Mouse (Mus musculus) forebrain, embryonic 13.5 days (tissue): ENCODE data around the gene Utrn. TPM values are rescaled to one million over a fixed set of nuclear protein-coding genes. Genes with fewer than 3 reads are reported as not detected.

ENCODE experiments used
- ATAC-seq: fragments of 200-750 bp; cut with Nextera tagmentation; 2 replicates; pipeline ENCODE4 v1.8.0; 2017
- H3K27ac ChIP-seq: fragments of 300-500 bp; sonication (generic); 2 replicates; pipeline ENCODE4 v1.5.1; 2015; ENCODE audit warnings: inconsistent platforms, mild to moderate bottlenecking, moderate library complexity
- H3K27me3 ChIP-seq: fragments of 300-500 bp; sonication (generic); 2 replicates; pipeline ENCODE4 v1.6.1; 2015; ENCODE audit warnings: mild to moderate bottlenecking, inconsistent platforms
- H3K36me3 ChIP-seq: fragments of 300-500 bp; sonication (generic); 2 replicates; pipeline ENCODE4 v1.6.1; 2015; ENCODE audit warnings: mild to moderate bottlenecking, inconsistent platforms; ENCODE audit not compliant: poor library complexity, severe bottlenecking
- H3K4me1 ChIP-seq: fragments of 300-500 bp; sonication (generic); 2 replicates; pipeline ENCODE4 v1.6.1; 2015; ENCODE audit warnings: inconsistent platforms
- H3K4me2 ChIP-seq: fragments of 300-500 bp; sonication (generic); 2 replicates; pipeline ENCODE4 v1.6.1; 2015; ENCODE audit warnings: inconsistent platforms, mild to moderate bottlenecking, moderate library complexity
- H3K4me3 ChIP-seq: fragments of 300-500 bp; sonication (generic); 2 replicates; pipeline ENCODE4 v1.5.1; 2015; ENCODE audit warnings: mild to moderate bottlenecking, inconsistent platforms
- H3K9ac ChIP-seq: fragments of 300-500 bp; sonication (generic); 2 replicates; pipeline ENCODE4 v1.6.1; 2015; ENCODE audit warnings: mild to moderate bottlenecking, inconsistent platforms
- H3K9me3 ChIP-seq: fragments of 300-500 bp; sonication (generic); replicated peaks from 2 replicates; pipeline ENCODE4 v1.6.1; 2016; ENCODE audit warnings: inconsistent platforms
- WGBS: fragments of 180-500 bp; shearing (Covaris S2); methylation state at CpG from one replicate; pipeline ENCODE4 v1.1.7; 2015; 5-methylcytosine and 5-hydroxymethylcytosine counted together
- polyA plus RNA-seq: library from polyadenylated mRNA; unstranded; fragments of >200 nt; fragmentation: Nextera tagmentation; extraction: Ambion mirVana; gene quantifications from 2 replicates; pipeline ENCODE4 v1.2.1, GENCODE M21; 2015

The Utrn gene
- polyA plus RNA-seq, 1 experiment from 2014 or later: 18.7 TPM

GRCm38 (mm10) chr10:12414967-12415366, 454.2 kb downstream of the Utrn start:
- ATAC-seq: no peak
- no peak overlapping the region for H3K9ac ChIP-seq
- H3K27me3 ChIP-seq: no peaks in the 10 kb centered on the region
- no peaks in the 10 kb centered on the region for H3K9me3 ChIP-seq
- 86% methylated on average over 3 of the region's 3 CpGs for WGBS
- H3K4me1 ChIP-seq: no peaks in the 10 kb centered on the region
- no peak overlapping the region for H3K27ac ChIP-seq
- no peak overlapping the region for H3K4me3 ChIP-seq
- no peak overlapping the region for H3K4me2 ChIP-seq
- H3K36me3 ChIP-seq: no peaks in the 10 kb centered on the region

GRCm38 (mm10) chr10:12406338-12407110, 462.6 kb downstream of the Utrn start:
- ATAC-seq: no peak
- no peak overlapping the region for H3K9ac ChIP-seq
- no peaks in the 10 kb centered on the region for H3K9me3 ChIP-seq
- no peak overlapping the region for H3K4me2 ChIP-seq
- 0 out of 2 replicates have a peak, but pooled peaks cover 4% of the 10 kb centered on the region for H3K36me3 ChIP-seq
- H3K27me3 ChIP-seq: no peaks in the 10 kb centered on the region
- no peak overlapping the region for H3K4me3 ChIP-seq
- no peak overlapping the region for H3K27ac ChIP-seq
- WGBS: 92% methylated on average over 12 of the region's 12 CpGs
- no peaks in the 10 kb centered on the region for H3K4me1 ChIP-seq

GRCm38 (mm10) chr10:12399450-12399849, 469.7 kb downstream of the Utrn start:
- Histone ChIP-seq H3K27ac (no peak overlapping the region), H3K4me3 (no peak overlapping the region), H3K9me3 (no peaks in the 10 kb centered on the region), H3K4me1 (peaks cover 4% of the 10 kb centered on the region), H3K27me3 (no peaks in the 10 kb centered on the region), H3K9ac (no peak overlapping the region), H3K4me2 (no peak overlapping the region), H3K36me3 (peaks cover 4% of the 10 kb centered on the region; the same call in 1 of the 2 replicates)
- 4% methylated on average over 2 of the region's 2 CpGs for whole genome bisulfite sequencing
- peak; percentile 78; the same call in 1 of the 2 replicates for ATAC-seq

GRCm38 (mm10) chr10:12380139-12380538, 489.0 kb downstream of the Utrn start:
- Histone ChIP-seq H3K4me3 (no peak overlapping the region), H3K4me2 (no peak overlapping the region), H3K27me3 (no peaks in the 10 kb centered on the region), H3K4me1 (no peaks in the 10 kb centered on the region), H3K9ac (no peak overlapping the region), H3K9me3 (no peaks in the 10 kb centered on the region), H3K27ac (no peak overlapping the region), H3K36me3 (no peaks in the 10 kb centered on the region)
- ATAC-seq: no peak
- WGBS: 98% methylated on average over 1 of the region's 1 CpGs

GRCm38 (mm10) chr10:12379123-12379522, 490.0 kb downstream of the Utrn start:
- H3K36me3 ChIP-seq: no peaks in the 10 kb centered on the region
- H3K4me3 ChIP-seq: no peak overlapping the region
- no peak overlapping the region for H3K9ac ChIP-seq
- no peaks in the 10 kb centered on the region for H3K4me1 ChIP-seq
- no peaks in the 10 kb centered on the region for H3K9me3 ChIP-seq
- H3K27ac ChIP-seq: no peak overlapping the region
- H3K27me3 ChIP-seq: no peaks in the 10 kb centered on the region
- H3K4me2 ChIP-seq: no peak overlapping the region
- no peak for ATAC-seq
- 94% methylated on average over 1 of the region's 1 CpGs for WGBS

GRCm38 (mm10) chr10:12377727-12378126, 491.4 kb downstream of the Utrn start:
- Histone ChIP-seq H3K36me3 (no peaks in the 10 kb centered on the region), H3K9me3 (no peaks in the 10 kb centered on the region), H3K27me3 (no peaks in the 10 kb centered on the region), H3K4me1 (no peaks in the 10 kb centered on the region), H3K27ac (no peak overlapping the region), H3K9ac (no peak overlapping the region), H3K4me3 (no peak overlapping the region), H3K4me2 (no peak overlapping the region)
- WGBS: 65% methylated on average over 3 of the region's 3 CpGs
- no peak for ATAC-seq

GRCm38 (mm10) chr10:12376015-12376414, 493.1 kb downstream of the Utrn start:
- H3K4me3 ChIP-seq: no peak overlapping the region
- H3K9ac ChIP-seq: no peak overlapping the region
- whole genome bisulfite sequencing: 85% methylated on average over 2 of the region's 2 CpGs
- ATAC-seq: no peak
- H3K27ac ChIP-seq: no peak overlapping the region
- H3K9me3 ChIP-seq: no peaks in the 10 kb centered on the region
- no peaks in the 10 kb centered on the region for H3K36me3 ChIP-seq
- H3K27me3 ChIP-seq: no peaks in the 10 kb centered on the region
- no peak overlapping the region for H3K4me2 ChIP-seq
- H3K4me1 ChIP-seq: no peaks in the 10 kb centered on the region

GRCm38 (mm10) chr10:12374741-12375140, 494.4 kb downstream of the Utrn start:
- Histone ChIP-seq H3K27ac (no peak overlapping the region), H3K4me1 (no peaks in the 10 kb centered on the region), H3K27me3 (no peaks in the 10 kb centered on the region), H3K9ac (no peak overlapping the region), H3K4me3 (no peak overlapping the region), H3K9me3 (no peaks in the 10 kb centered on the region), H3K36me3 (no peaks in the 10 kb centered on the region), H3K4me2 (no peak overlapping the region)
- WGBS: 90% methylated on average over 1 of the region's 1 CpGs
- no peak for ATAC-seq

GRCm38 (mm10) chr10:12354556-12354955, 514.6 kb downstream of the Utrn start:
- Histone ChIP-seq H3K4me2 (no peak overlapping the region), H3K4me3 (no peak overlapping the region), H3K36me3 (no peaks in the 10 kb centered on the region), H3K27ac (no peak overlapping the region), H3K9ac (no peak overlapping the region), H3K9me3 (no peaks in the 10 kb centered on the region), H3K4me1 (no peaks in the 10 kb centered on the region), H3K27me3 (no peaks in the 10 kb centered on the region)
- no peak for ATAC-seq
- WGBS: 91% methylated on average over 4 of the region's 4 CpGs

GRCm38 (mm10) chr10:12354106-12354505, 515.1 kb downstream of the Utrn start:
- H3K27ac ChIP-seq: no peak overlapping the region
- no peaks in the 10 kb centered on the region for H3K4me1 ChIP-seq
- ATAC-seq: 0 out of 2 replicates have a peak, but pooled peaks have one; percentile 24
- no peaks in the 10 kb centered on the region for H3K9me3 ChIP-seq
- no peak overlapping the region for H3K9ac ChIP-seq
- no peaks in the 10 kb centered on the region for H3K36me3 ChIP-seq
- H3K4me2 ChIP-seq: no peak overlapping the region
- no peak overlapping the region for H3K4me3 ChIP-seq
- no peaks in the 10 kb centered on the region for H3K27me3 ChIP-seq
- WGBS: 74% methylated on average over 5 of the region's 5 CpGs

- Histone ChIP-seq H3K4me3 (no peak overlapping the region), H3K9me3 (no peaks in the 10 kb centered on the region), H3K4me2 (no peak overlapping the region), H3K9ac (no peak overlapping the region), H3K4me1 (peaks cover 12% of the 10 kb centered on the region), H3K36me3 (no peaks in the 10 kb centered on the region), H3K27ac (no peak overlapping the region), H3K27me3 (no peaks in the 10 kb centered on the region)
- peak; percentile 39; the same call in 1 of the 2 replicates for ATAC-seq
- WGBS: 72% methylated on average over 10 of the region's 10 CpGs
Measured at GRCm38 (mm10) chr10:12339704-12340558, 529.2 kb downstream of the Utrn start.

GRCm38 (mm10) chr10:12339005-12339703, 530.0 kb downstream of the Utrn start:
- 67% methylated on average over 9 of the region's 9 CpGs for WGBS
- H3K27me3 ChIP-seq: no peaks in the 10 kb centered on the region
- no peak overlapping the region for H3K4me2 ChIP-seq
- H3K36me3 ChIP-seq: no peaks in the 10 kb centered on the region
- no peak overlapping the region for H3K9ac ChIP-seq
- peaks cover 12% of the 10 kb centered on the region for H3K4me1 ChIP-seq
- no peak overlapping the region for H3K27ac ChIP-seq
- ATAC-seq: peak; percentile 70
- H3K9me3 ChIP-seq: no peaks in the 10 kb centered on the region
- H3K4me3 ChIP-seq: no peak overlapping the region
